In the genomic region with DNA sequence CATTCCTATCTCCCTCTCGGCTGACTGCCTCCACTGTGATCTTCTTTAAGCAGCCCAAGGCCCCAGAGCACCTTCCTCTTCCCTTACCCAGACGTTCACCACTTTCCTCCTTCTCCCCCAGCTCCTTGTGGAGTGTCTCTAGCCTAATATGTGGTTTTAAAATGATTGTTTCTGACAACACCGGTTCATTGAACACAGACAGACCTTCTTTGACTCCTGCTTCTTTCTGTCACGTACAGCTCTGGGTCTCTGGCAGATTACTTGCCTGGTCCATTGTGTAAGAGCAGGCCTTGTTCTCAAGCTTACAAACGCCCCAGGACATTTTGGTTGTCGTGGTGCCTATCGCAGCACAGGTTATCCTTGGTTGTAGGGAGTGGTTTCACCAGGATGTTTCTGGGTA, we compare ENCODE assay signal across 22 mouse cellular contexts.
"Had no signal": no experiment of that assay in that cellular context is flagged by ENCODE, and none has a peak within 500 bp of the region (broad histone marks: within the 10 kb centered on the region; RNA-seq: fewer than 3 reads in every experiment).

No protein-coding gene starts in this region.

- H3K4me1 ChIP-seq: heart, embryonic 13.5 days; heart, embryonic 15.5 days; hindbrain, embryonic 13.5 days; hindbrain, embryonic 15.5 days; limb, embryonic 10.5 days; limb, embryonic 12.5 days had no signal

- H3K27me3 ChIP-seq: heart, embryonic 13.5 days; heart, embryonic 15.5 days; hindbrain, embryonic 13.5 days; hindbrain, embryonic 15.5 days; limb, embryonic 12.5 days; liver, embryonic 13.5 days had no signal

- H3K36me3 ChIP-seq: heart, embryonic 13.5 days; heart, embryonic 15.5 days; hindbrain, embryonic 13.5 days; hindbrain, embryonic 15.5 days; limb, embryonic 10.5 days; limb, embryonic 12.5 days; liver, embryonic 13.5 days had no signal

- H3K9ac ChIP-seq: heart, embryonic 13.5 days; heart, embryonic 15.5 days; hindbrain, embryonic 13.5 days; hindbrain, embryonic 15.5 days; limb, embryonic 12.5 days; liver, embryonic 13.5 days had no signal

- H3K9me3 ChIP-seq: heart, embryonic 13.5 days; heart, embryonic 15.5 days; hindbrain, embryonic 13.5 days; hindbrain, embryonic 15.5 days; limb, embryonic 10.5 days; limb, embryonic 12.5 days; liver, embryonic 13.5 days had no signal

- H3K27ac ChIP-seq: heart, adult 2 months; heart, embryonic 13.5 days; heart, embryonic 15.5 days; hindbrain, embryonic 13.5 days; hindbrain, embryonic 15.5 days; hindbrain, postnatal 0 days; layer of hippocampus, adult 2 months; left cerebral cortex, adult 2 months; limb, embryonic 10.5 days; limb, embryonic 12.5 days; liver, embryonic 13.5 days had no signal

- ATAC-seq: hindbrain, postnatal 0 days had no signal

- H3K4me3 ChIP-seq: heart, adult 2 months; heart, embryonic 13.5 days; heart, embryonic 15.5 days; hindbrain, embryonic 13.5 days; hindbrain, embryonic 15.5 days; layer of hippocampus, adult 2 months; left cerebral cortex, adult 2 months; limb, embryonic 10.5 days; limb, embryonic 12.5 days; liver, embryonic 13.5 days had no signal

- DNase-seq: gastrocnemius, postnatal 14 days; gastrocnemius, postnatal 36 days; heart, adult 11 months; heart, adult 2 months; heart, postnatal 14 days; heart, postnatal 36 days; kidney, adult 18-20 months; kidney, adult 8-10 months; kidney, postnatal 4 days; liver; liver, embryonic 13.5 days had no signal

- H3K4me2 ChIP-seq: heart, embryonic 11.5 days; heart, embryonic 13.5 days; heart, embryonic 15.5 days; hindbrain, embryonic 13.5 days; hindbrain, embryonic 15.5 days; limb, embryonic 12.5 days; liver, embryonic 11.5 days; liver, embryonic 13.5 days had no signal
